ENCODE assay signal across 7 mouse cellular contexts in the genomic region with DNA sequence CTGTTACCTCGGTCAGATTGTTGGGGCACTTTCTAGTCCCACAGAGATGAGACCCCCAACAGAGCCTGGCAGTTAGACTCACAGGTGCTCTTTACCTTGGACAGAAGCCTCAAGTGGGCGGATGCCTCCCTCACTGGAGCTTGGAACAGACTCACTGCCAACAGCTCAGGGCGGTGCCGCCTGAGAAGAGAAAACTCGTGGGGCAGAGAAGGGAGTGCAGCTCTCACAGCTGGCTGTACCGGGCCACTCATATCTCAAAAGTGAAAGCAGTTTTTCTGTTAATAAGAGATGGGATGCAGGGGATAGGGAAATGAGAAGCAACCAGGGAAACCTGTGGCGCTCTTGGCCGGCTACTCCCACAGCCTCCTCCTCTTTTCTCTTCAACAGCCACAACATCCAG.
A peak's percentile ranks its signal among the peaks of the same experiment; 100 is the strongest.
DNase-seq lines count a peak whose midpoint lies in the region; TF ChIP-seq lines count a peak whose summit lies in the region.
"Not testable (repeated sequence)": the region's sequence is repeated elsewhere in the genome, so short reads cannot be mapped to it uniquely, and the experiment has no call there.

No protein-coding gene starts in this region.

- H3K4me1 ChIP-seq in heart, adult 2 months (ENCODE audit: control insufficient read depth, insufficient read depth, low read length), result not testable (repeated sequence)

- H3K36me3 ChIP-seq in heart, adult 2 months (ENCODE audit: control insufficient read depth, insufficient read depth, low read length), result not testable (repeated sequence)

- TF ChIP-seq POLR2A in heart, adult 2 months (IDR thresholded peaks at IDR 0.05; ENCODE audit: insufficient read depth, low read depth, low read length), result not testable (repeated sequence)

- H3K9ac ChIP-seq in heart, adult 2 months (ENCODE audit: low read depth, low read length), result not testable (repeated sequence)

- TF ChIP-seq EP300 in heart, adult 2 months (IDR thresholded peaks at IDR 0.05; ENCODE audit: insufficient read depth, low read depth, low read length), result not testable (repeated sequence)

- not testable (repeated sequence) for TF ChIP-seq CTCF in heart, adult 2 months (IDR thresholded peaks at IDR 0.05)

- H3K79me2 ChIP-seq in heart, adult 2 months (replicated peaks; ENCODE audit: control insufficient read depth, insufficient read depth, low read length), result not testable (repeated sequence)

- H3K27me3 ChIP-seq in heart, adult 2 months (ENCODE audit: control insufficient read depth, insufficient read depth, low read length), result not testable (repeated sequence)

- not testable (repeated sequence) for H3K4me3 ChIP-seq in heart, adult 2 months

- WGBS in heart, adult 2 months, result 52% methylated on average over 8 of the region's 8 CpGs

- intact Hi-C loops in heart, adult 2 months (cut with DNase I); heart, postnatal 36 days (cut with DNase I): not testable (repeated sequence)

- H3K27ac ChIP-seq in heart, adult 2 months, result not testable (repeated sequence)

- peak; percentile 1 for DNase-seq in adrenal gland, adult 2 months
- DNase-seq in gastrocnemius, adult 8-10 months (ENCODE audit: low spot score in 2 of 2), result peak; percentile 5 to 7
- DNase-seq in heart, adult 2 months, result peak; percentile 26 to 45
- DNase-seq in heart, postnatal 36 days, result peak; percentile 15 to 28
- DNase-seq in lung, adult 18-20 months, result peak; percentile 28 to 35
- peak; percentile 58 for DNase-seq in ovary, adult 18-20 months (ENCODE audit: low spot score)
- DNase-seq in urinary bladder, postnatal 14 days (ENCODE audit: low spot score), result peak; percentile 18

Comparison
In these comparisons a context has a peak if more than half of its experiments do, and no peak if none do; other contexts are left out.
1. DNase-seq: peak in every context shown above with its lines; median percentile 58 in ovary, adult 18-20 months; 36 in heart, adult 2 months; 32 in lung, adult 18-20 months; 22 in heart, postnatal 36 days; 18 in urinary bladder, postnatal 14 days; 6 in gastrocnemius, adult 8-10 months; 1 in adrenal gland, adult 2 months.